Mouse (Mus musculus): ENCODE data around the gene Slc13a4. TPM values are rescaled to one million over a fixed set of nuclear protein-coding genes. Genes with fewer than 3 reads are reported as not detected.

Gene Slc13a4
- polyA plus RNA-seq, 1 experiment from 2014 or later = 0.76 TPM

DNA sequence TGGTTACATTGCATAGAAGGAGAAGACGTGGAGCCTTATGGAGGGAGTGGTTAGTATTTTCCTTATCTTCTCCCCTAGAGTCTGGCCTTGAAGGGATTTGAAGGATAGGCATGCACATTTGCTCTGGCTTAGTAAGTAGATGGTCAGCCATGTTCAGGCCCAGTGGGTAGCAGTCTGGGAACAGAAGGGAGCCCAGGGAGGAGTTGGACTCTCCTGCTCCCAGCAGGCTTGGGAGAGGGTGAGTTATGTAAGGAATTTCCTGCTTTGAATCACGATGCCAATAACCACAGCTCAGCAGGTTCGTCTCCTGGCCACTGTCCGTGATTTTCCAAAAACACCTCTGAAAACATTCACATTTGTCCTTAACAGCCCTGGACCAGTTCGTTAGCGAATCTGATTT, 22.9 kb upstream of the Slc13a4 start:
- no peaks in the 10 kb centered on the region for H3K27me3 ChIP-seq (replicated peaks; ENCODE audit: control insufficient read depth, insufficient read depth, low read length)
- H3K4me2 ChIP-seq (replicated peaks; ENCODE audit: low read depth) = no peak overlapping the region
- WGBS = 48% methylated on average over 6 of the region's 6 CpGs
- no peak for TF ChIP-seq CTCF (IDR thresholded peaks at IDR 0.05; ENCODE audit: low read depth)
- H3K4me1 ChIP-seq (replicated peaks; ENCODE audit: control insufficient read depth, insufficient read depth, low read length) = no peaks in the 10 kb centered on the region
- H3K36me3 ChIP-seq (ENCODE audit: control insufficient read depth, insufficient read depth) = no peaks in the 10 kb centered on the region
- no peaks in the 10 kb centered on the region for H3K9me3 ChIP-seq (ENCODE audit: control insufficient read depth)
- no peak overlapping the region for H3K9ac ChIP-seq (ENCODE audit: low read depth, low read length)
- no peak overlapping the region for H3K27ac ChIP-seq (ENCODE audit: low read depth, low read length)
- no peak overlapping the region for H3K4me3 ChIP-seq (ENCODE audit: low read depth, low read length)
- ATAC-seq = no peak

DNA sequence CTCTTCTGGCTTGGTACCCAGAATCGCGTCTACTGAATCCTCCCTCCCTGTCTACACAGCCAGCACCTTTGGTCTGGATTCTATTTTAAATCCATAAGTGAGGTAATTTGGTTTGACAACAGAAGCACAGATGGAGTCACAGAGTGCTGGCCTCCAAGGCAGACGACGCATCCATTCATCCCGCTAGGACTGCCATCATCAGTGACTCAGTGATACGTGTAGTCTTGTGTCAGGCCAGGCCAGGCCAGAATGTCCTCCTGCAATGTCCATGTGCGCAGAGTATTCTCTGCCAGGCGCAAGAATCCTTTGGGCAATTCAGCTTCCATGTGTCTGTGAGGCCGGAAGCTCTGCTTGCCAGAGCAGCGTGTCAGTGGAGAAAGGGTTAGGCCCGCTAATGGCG, 22.0 kb upstream of the Slc13a4 start:
- Histone ChIP-seq H3K4me1 (replicated peaks; ENCODE audit: control insufficient read depth, insufficient read depth, low read length) (no peaks in the 10 kb centered on the region), H3K9ac (ENCODE audit: low read depth, low read length) (no peak overlapping the region), H3K4me2 (replicated peaks; ENCODE audit: low read depth) (no peak overlapping the region), H3K27me3 (replicated peaks; ENCODE audit: control insufficient read depth, insufficient read depth, low read length) (no peaks in the 10 kb centered on the region), H3K4me3 (ENCODE audit: low read depth, low read length) (no peak overlapping the region), H3K36me3 (ENCODE audit: control insufficient read depth, insufficient read depth) (no peaks in the 10 kb centered on the region), H3K27ac (ENCODE audit: low read depth, low read length) (no peak overlapping the region), H3K9me3 (ENCODE audit: control insufficient read depth) (no peaks in the 10 kb centered on the region)
- no peak for TF ChIP-seq CTCF (IDR thresholded peaks at IDR 0.05; ENCODE audit: low read depth)
- ATAC-seq = no peak
- 94% methylated on average over 12 of the region's 12 CpGs for WGBS

- WGBS = 52% methylated on average over 9 of the region's 9 CpGs
- H3K36me3 ChIP-seq (ENCODE audit: control insufficient read depth, insufficient read depth) = no peaks in the 10 kb centered on the region
- no peak within 1 kb of the TSS for H3K9ac ChIP-seq (ENCODE audit: low read depth, low read length)
- TF ChIP-seq CTCF (IDR thresholded peaks at IDR 0.05; ENCODE audit: low read depth) = no peak
- no peak within 1 kb of the TSS for H3K4me3 ChIP-seq (ENCODE audit: low read depth, low read length)
- H3K4me1 ChIP-seq (replicated peaks; ENCODE audit: control insufficient read depth, insufficient read depth, low read length) = peaks cover 4% of the 10 kb centered on the region; the same call in 1 of the 2 replicates
- no peak within 1 kb of the TSS for H3K27ac ChIP-seq (ENCODE audit: low read depth, low read length)
- H3K27me3 ChIP-seq (replicated peaks; ENCODE audit: control insufficient read depth, insufficient read depth, low read length) = no peaks in the 10 kb centered on the region
- no peak within 1 kb of the TSS for H3K4me2 ChIP-seq (replicated peaks; ENCODE audit: low read depth)
- ATAC-seq = no peak
- no peaks in the 10 kb centered on the region for H3K9me3 ChIP-seq (ENCODE audit: control insufficient read depth)
These were observed 18.2 kb upstream of the Slc13a4 start, which contains the start of gene Fam180a for GRCm38 (mm10) chr6:35326111-35326515. TSS of gene Fam180a (minus strand) at chr6:35326141.

DNA sequence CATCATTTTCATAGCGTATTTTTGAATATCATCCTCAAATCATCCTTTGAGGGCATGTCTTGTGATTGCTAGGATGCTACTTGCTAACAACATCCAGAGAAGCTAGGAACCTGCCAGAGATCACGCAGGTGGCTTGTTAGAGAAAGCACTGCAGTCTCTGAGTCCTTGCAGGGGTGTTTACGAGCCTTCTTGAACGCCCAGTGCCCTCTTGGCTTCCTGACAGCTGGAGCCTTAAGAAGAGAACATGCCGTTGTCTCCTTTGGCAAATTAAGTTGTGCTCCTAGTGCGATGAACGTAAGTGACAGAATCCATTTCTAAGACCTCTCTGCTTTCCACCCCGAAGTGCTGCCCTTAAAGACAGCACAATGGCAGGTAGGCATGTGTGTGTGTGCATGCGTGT, 16.4 kb upstream of the Slc13a4 start:
- H3K36me3 ChIP-seq (ENCODE audit: control insufficient read depth, insufficient read depth) = no peaks in the 10 kb centered on the region
- 72% methylated on average over 9 of the region's 9 CpGs for WGBS
- H3K4me3 ChIP-seq (ENCODE audit: low read depth, low read length) = no peak overlapping the region
- TF ChIP-seq CTCF (IDR thresholded peaks at IDR 0.05; ENCODE audit: low read depth) = no peak
- no peaks in the 10 kb centered on the region for H3K27me3 ChIP-seq (replicated peaks; ENCODE audit: control insufficient read depth, insufficient read depth, low read length)
- no peak overlapping the region for H3K4me2 ChIP-seq (replicated peaks; ENCODE audit: low read depth)
- no peak overlapping the region for H3K9ac ChIP-seq (ENCODE audit: low read depth, low read length)
- H3K4me1 ChIP-seq (replicated peaks; ENCODE audit: control insufficient read depth, insufficient read depth, low read length) = peaks cover 4% of the 10 kb centered on the region; the same call in 1 of the 2 replicates
- H3K9me3 ChIP-seq (ENCODE audit: control insufficient read depth) = no peaks in the 10 kb centered on the region
- no peak for ATAC-seq
- H3K27ac ChIP-seq (ENCODE audit: low read depth, low read length) = no peak overlapping the region

DNA sequence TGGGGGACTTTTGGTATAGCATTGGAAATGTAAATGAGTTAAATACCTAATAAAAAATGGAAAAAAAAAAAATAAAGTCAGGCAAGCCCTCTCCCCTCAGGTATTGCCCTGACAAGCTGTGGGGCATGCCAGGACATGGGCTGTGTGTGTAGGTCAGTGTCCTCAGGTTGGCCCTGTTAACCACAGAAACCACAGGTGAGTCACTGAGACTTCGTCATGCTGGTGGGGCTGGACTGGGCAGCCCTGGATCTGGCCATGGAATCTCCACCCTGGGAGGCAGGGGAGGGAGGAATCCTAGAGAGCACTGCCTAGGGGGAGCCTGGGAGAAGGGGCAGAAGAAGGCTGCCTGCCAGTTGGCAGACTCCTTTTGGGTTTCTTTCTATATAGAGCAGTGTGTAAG, 15.1 kb upstream of the Slc13a4 start:
- H3K4me1 ChIP-seq (replicated peaks; ENCODE audit: control insufficient read depth, insufficient read depth, low read length) = peaks cover 4% of the 10 kb centered on the region; the same call in 1 of the 2 replicates
- no peak overlapping the region for H3K4me2 ChIP-seq (replicated peaks; ENCODE audit: low read depth)
- no peaks in the 10 kb centered on the region for H3K9me3 ChIP-seq (ENCODE audit: control insufficient read depth)
- H3K27me3 ChIP-seq (replicated peaks; ENCODE audit: control insufficient read depth, insufficient read depth, low read length) = no peaks in the 10 kb centered on the region
- no peaks in the 10 kb centered on the region for H3K36me3 ChIP-seq (ENCODE audit: control insufficient read depth, insufficient read depth)
- no peak overlapping the region for H3K27ac ChIP-seq (ENCODE audit: low read depth, low read length)
- WGBS = 77% methylated on average over 1 of the region's 1 CpGs
- ATAC-seq = no peak
- H3K9ac ChIP-seq (ENCODE audit: low read depth, low read length) = no peak overlapping the region
- TF ChIP-seq CTCF (IDR thresholded peaks at IDR 0.05; ENCODE audit: low read depth) = no peak
- no peak overlapping the region for H3K4me3 ChIP-seq (ENCODE audit: low read depth, low read length)

DNA sequence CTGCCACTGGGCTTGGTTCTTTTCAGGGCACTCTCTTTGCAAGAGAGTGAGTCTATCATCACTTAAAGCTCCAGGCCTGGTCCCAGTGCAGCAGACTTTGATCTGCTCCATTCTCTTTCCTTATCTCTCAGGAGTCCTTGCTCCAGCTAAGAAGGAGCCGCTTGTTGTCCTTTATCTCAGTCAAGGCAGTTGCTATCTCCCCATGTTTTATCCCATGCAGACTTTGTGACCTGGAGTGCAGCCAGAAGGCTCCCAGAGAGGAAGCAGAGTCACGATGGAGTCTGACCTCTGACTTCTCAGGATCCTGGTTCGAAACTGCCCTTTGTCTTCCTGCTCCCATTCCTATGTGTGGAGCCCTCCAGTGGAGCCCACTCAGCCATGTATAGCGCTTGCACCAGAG, 13.2 kb upstream of the Slc13a4 start:
- peak; percentile 92 for ATAC-seq
- Histone ChIP-seq H3K4me2 (replicated peaks; ENCODE audit: low read depth) (0 out of 2 replicates have a peak overlapping the region, but pooled peaks have one; percentile 4), H3K27me3 (replicated peaks; ENCODE audit: control insufficient read depth, insufficient read depth, low read length) (no peaks in the 10 kb centered on the region), H3K9ac (ENCODE audit: low read depth, low read length) (no peak overlapping the region), H3K9me3 (ENCODE audit: control insufficient read depth) (no peaks in the 10 kb centered on the region), H3K4me3 (ENCODE audit: low read depth, low read length) (no peak overlapping the region), H3K27ac (ENCODE audit: low read depth, low read length) (no peak overlapping the region; the same call in 1 of the 2 replicates), H3K4me1 (replicated peaks; ENCODE audit: control insufficient read depth, insufficient read depth, low read length) (peaks cover 4% of the 10 kb centered on the region; the same call in 1 of the 2 replicates), H3K36me3 (ENCODE audit: control insufficient read depth, insufficient read depth) (no peaks in the 10 kb centered on the region)
- 45% methylated on average over 4 of the region's 4 CpGs for WGBS
- TF ChIP-seq CTCF (IDR thresholded peaks at IDR 0.05; ENCODE audit: low read depth) = no peak

DNA sequence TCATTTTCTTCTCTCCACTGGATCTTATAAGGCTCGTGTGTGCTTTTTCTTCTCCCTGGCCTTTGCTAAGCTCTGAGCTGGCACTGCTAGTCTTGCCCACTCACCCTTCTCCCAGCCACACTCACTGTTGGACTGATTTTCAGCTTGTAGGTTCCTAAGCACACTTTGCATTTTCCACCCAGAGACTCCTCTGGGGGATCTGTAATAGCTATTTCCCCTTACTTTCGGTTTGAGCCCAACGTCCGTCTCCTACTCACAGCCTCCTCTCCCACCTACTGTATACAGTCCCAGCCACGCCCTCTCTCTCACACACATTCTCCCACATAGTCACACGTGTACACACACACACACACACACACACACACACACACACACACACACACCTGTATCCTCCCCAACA, 11.9 kb upstream of the Slc13a4 start:
- no peaks in the 10 kb centered on the region for H3K36me3 ChIP-seq (ENCODE audit: control insufficient read depth, insufficient read depth)
- no peak overlapping the region for H3K4me2 ChIP-seq (replicated peaks; ENCODE audit: low read depth)
- no peaks in the 10 kb centered on the region for H3K9me3 ChIP-seq (ENCODE audit: control insufficient read depth)
- no peaks in the 10 kb centered on the region for H3K27me3 ChIP-seq (replicated peaks; ENCODE audit: control insufficient read depth, insufficient read depth, low read length)
- no peak overlapping the region for H3K4me3 ChIP-seq (ENCODE audit: low read depth, low read length)
- 61% methylated on average over 6 of the region's 6 CpGs for WGBS
- H3K4me1 ChIP-seq (replicated peaks; ENCODE audit: control insufficient read depth, insufficient read depth, low read length) = peaks cover 4% of the 10 kb centered on the region; the same call in 1 of the 2 replicates
- TF ChIP-seq CTCF (IDR thresholded peaks at IDR 0.05; ENCODE audit: low read depth) = no peak
- ATAC-seq = no peak
- H3K9ac ChIP-seq (ENCODE audit: low read depth, low read length) = no peak overlapping the region
- no peak overlapping the region for H3K27ac ChIP-seq (ENCODE audit: low read depth, low read length)

Measured in intestine, postnatal 0 days (tissue).